In the genomic region with DNA sequence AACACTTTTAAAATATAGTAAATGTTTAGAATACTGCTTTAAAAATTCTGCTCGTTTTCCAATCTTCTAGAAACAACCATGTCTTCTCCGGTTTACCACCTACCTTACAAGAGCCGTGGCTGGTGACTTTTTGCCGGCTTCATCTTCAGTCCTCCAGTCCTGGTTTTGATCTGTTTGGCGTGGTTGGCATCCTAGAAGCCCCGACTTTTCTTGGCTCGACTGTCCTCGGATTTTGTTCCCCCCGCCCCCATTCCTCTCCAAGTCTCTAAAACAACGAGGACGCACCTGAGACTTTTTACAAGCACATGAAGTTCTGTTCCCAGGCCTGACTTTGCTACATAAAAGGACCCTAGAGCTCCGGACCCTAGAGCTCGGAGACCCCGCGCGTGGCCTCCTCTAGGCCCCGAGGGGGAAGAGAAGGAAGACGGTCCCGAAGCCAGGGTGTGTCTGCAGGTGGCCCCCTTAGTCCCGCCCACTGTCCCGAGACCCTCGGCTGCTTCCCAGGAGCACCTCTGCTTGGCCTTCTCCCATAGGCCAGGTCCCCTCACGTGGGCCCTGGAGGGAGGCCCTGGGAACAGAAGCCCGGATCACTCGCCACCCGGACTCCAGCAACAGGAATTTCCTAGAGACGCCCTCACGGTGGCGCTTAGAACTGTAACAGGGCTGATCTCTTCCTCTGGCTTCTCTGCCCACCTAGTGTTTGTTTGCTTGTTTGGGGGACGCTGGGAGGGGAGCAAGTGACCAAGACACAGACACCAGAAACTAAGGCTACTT, we compare ENCODE assay signal across 8 mouse cellular contexts.
DNase-seq lines count a peak whose midpoint lies in the region; ATAC-seq lines count a peak whose summit lies in the region.

No protein-coding gene starts in this region.

- peaks cover 13% of the 10 kb centered on the region for H3K27me3 ChIP-seq in megakaryocyte, embryonic 14.5 days (replicated peaks)

- no peaks in the 10 kb centered on the region for H3K9me3 ChIP-seq in megakaryocyte, embryonic 14.5 days

- no peak for ATAC-seq in inflammation-experienced regulatory T-cells, adult 6 months

- H3K4me3 ChIP-seq in megakaryocyte, embryonic 14.5 days (replicated peaks), result peak overlapping the region; percentile 93

- intact Hi-C loops in left cerebral cortex, postnatal 10 days (cut with DNase I), result no loop called here

- DNase-seq in adrenal gland, adult 8-10 months, result peak; percentile 80
- DNase-seq in embryo, embryonic 10.5 days (ENCODE audit: low spot score), result peak; percentile 90
- peak; percentile 85 for DNase-seq in gastrocnemius, postnatal 25 days
- DNase-seq in induced T-regulatory cell, adult 2 months (ENCODE audit: low read depth), result peak; percentile 54
- peak; percentile 77 to 89 for DNase-seq in left cerebral cortex, postnatal 10 days (ENCODE audit: extremely low spot score in 1 of 2, low spot score in 2 of 2)
- peak; percentile 78 for DNase-seq in right cerebral cortex, postnatal 25 days

- H3K4me1 ChIP-seq in megakaryocyte, embryonic 14.5 days, result peaks cover 12% of the 10 kb centered on the region; the same call in 1 of the 2 replicates

- peaks cover 11% of the 10 kb centered on the region for H3K36me3 ChIP-seq in megakaryocyte, embryonic 14.5 days (replicated peaks; ENCODE audit: low read length)
